Mouse (Mus musculus): ENCODE results near the gene Macrod2.

GRCm38 (mm10) chr2:142264697-142265096, 1869.6 kb downstream of the Macrod2 start:
- TF ChIP-seq CTCF (IDR thresholded peaks at IDR 0.05; ENCODE audit: control insufficient read depth, insufficient read depth, insufficient replicate concordance, low read depth, low read length), result no peak
- no peak for TF ChIP-seq POLR2A (IDR thresholded peaks at IDR 0.05; ENCODE audit: control insufficient read depth, low read depth, low read length)

Data from testis, adult 2 months (tissue).